Mouse (Mus musculus) hindbrain, embryonic 11.5 days (tissue): ENCODE measurements at regions not wholly inside any gene's neighbourhood (a gene's known extent, or its start where the extent isn't known, plus 50 kb on each side); places are given as distances from the start of the nearest gene placed in this dataset.

ENCODE experiments used
- ATAC-seq: fragments of 200-750 bp; cut with Nextera tagmentation; 2 replicates; pipeline ENCODE4 v1.8.0; 2017; ENCODE audit warnings: mild to moderate bottlenecking, moderate TSS enrichment, moderate library complexity; ENCODE audit not compliant: low FRiP score
- DNase-seq: peaks from one replicate; pipeline ENCODE4 v3.0.0-alpha.2; 2015; ENCODE audit warnings: low spot score
- H3K27ac ChIP-seq: fragments of 300-500 bp; sonication (generic); 2 replicates; pipeline ENCODE4 v1.5.1; 2014; ENCODE audit warnings: mild to moderate bottlenecking, low read depth, low read length
- H3K27me3 ChIP-seq: fragments of 300-500 bp; sonication (generic); 2 replicates; pipeline ENCODE4 v1.6.1; 2014; ENCODE audit warnings: mild to moderate bottlenecking, low read length, moderate library complexity, mixed read lengths; ENCODE audit not compliant: control insufficient read depth, insufficient read depth
- H3K36me3 ChIP-seq: fragments of 300-500 bp; sonication (generic); 2 replicates; pipeline ENCODE4 v1.6.1; 2014; ENCODE audit warnings: mild to moderate bottlenecking, low read length, moderate library complexity, mixed read lengths; ENCODE audit not compliant: control insufficient read depth, insufficient read depth
- H3K4me1 ChIP-seq: fragments of 300-500 bp; sonication (generic); replicated peaks from 2 replicates; pipeline ENCODE4 v1.6.1; 2014; ENCODE audit warnings: low read length, mixed read lengths; ENCODE audit not compliant: control insufficient read depth, insufficient read depth
- H3K4me2 ChIP-seq: fragments of 300-500 bp; sonication (generic); replicated peaks from 2 replicates; pipeline ENCODE4 v1.6.1; 2014; ENCODE audit warnings: mild to moderate bottlenecking, low read depth, low read length
- H3K4me3 ChIP-seq: fragments of 300-500 bp; sonication (generic); 2 replicates; pipeline ENCODE4 v1.5.1; 2014; ENCODE audit warnings: low read depth, low read length
- H3K9ac ChIP-seq: fragments of 300-500 bp; sonication (generic); 2 replicates; pipeline ENCODE4 v1.6.1; 2014; ENCODE audit warnings: low read depth, low read length
- H3K9me3 ChIP-seq: fragments of 300-500 bp; sonication (generic); 2 replicates; pipeline ENCODE4 v1.6.1; 2016; ENCODE audit warnings: low read length; ENCODE audit not compliant: control insufficient read depth
- WGBS: fragments of 180-500 bp; shearing (Covaris S2); extraction: QIAGEN DNeasy Blood & Tissue Kit; methylation state at CpG from one replicate; pipeline ENCODE4 v1.1.7; 2014; 5-methylcytosine and 5-hydroxymethylcytosine counted together

- Histone ChIP-seq H3K27me3 (no peaks in the 10 kb centered on the region), H3K4me3 (no peak overlapping the region), H3K27ac (no peak overlapping the region), H3K4me2 (no peak overlapping the region), H3K36me3 (no peaks in the 10 kb centered on the region), H3K4me1 (no peaks in the 10 kb centered on the region), H3K9ac (no peak overlapping the region), H3K9me3 (no peaks in the 10 kb centered on the region)
- 98% methylated on average over 1 of the region's 1 CpGs for WGBS
- no peak for DNase-seq
- no peak for ATAC-seq
Observed at GRCm38 (mm10) chr15:38402762-38403161, 977.4 kb downstream of the 4930447A16Rik start.

GRCm38 (mm10) chr15:38403760-38404375 lies 978.5 kb downstream of the 4930447A16Rik start:
- Histone ChIP-seq H3K4me1 (no peaks in the 10 kb centered on the region), H3K4me2 (no peak overlapping the region), H3K9me3 (no peaks in the 10 kb centered on the region), H3K9ac (no peak overlapping the region), H3K4me3 (no peak overlapping the region), H3K27ac (no peak overlapping the region), H3K27me3 (no peaks in the 10 kb centered on the region), H3K36me3 (no peaks in the 10 kb centered on the region)
- no peak for DNase-seq
- WGBS: 62% methylated on average over 6 of the region's 6 CpGs
- no peak for ATAC-seq

- WGBS: 44% methylated on average over 13 of the region's 13 CpGs
- no peaks in the 10 kb centered on the region for H3K27me3 ChIP-seq
- H3K4me2 ChIP-seq: no peak overlapping the region
- no peaks in the 10 kb centered on the region for H3K36me3 ChIP-seq
- no peak for ATAC-seq
- H3K27ac ChIP-seq: no peak overlapping the region
- H3K4me3 ChIP-seq: no peak overlapping the region
- no peak for DNase-seq
- H3K9me3 ChIP-seq: no peaks in the 10 kb centered on the region
- no peaks in the 10 kb centered on the region for H3K4me1 ChIP-seq
- H3K9ac ChIP-seq: no peak overlapping the region
Observed at GRCm38 (mm10) chr15:38406114-38406960, 981.0 kb downstream of the 4930447A16Rik start.

DNA sequence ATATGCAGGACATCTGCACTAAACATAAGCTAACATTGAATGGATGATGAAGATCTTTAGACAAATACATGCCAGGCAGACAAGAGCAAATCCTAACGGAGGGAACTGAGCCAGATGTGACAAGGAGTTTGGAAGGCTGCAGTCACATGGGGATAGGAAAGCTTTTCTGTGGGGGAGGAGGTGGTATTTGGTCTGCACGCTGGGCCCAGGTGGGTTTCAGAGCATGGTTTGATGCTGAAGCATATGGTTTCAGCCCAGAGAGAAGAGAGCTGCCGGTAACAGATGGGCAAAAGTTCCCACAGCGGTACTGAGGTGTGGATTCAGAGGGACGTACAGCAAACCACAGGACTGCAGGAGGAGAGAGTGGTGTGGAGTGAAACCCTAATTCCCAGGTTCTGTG lies 982.1 kb downstream of the 4930447A16Rik start:
- Histone ChIP-seq H3K27ac (no peak overlapping the region), H3K27me3 (no peaks in the 10 kb centered on the region), H3K4me2 (no peak overlapping the region), H3K4me3 (no peak overlapping the region), H3K4me1 (no peaks in the 10 kb centered on the region), H3K9me3 (no peaks in the 10 kb centered on the region), H3K9ac (no peak overlapping the region), H3K36me3 (no peaks in the 10 kb centered on the region)
- DNase-seq: no peak
- WGBS: 63% methylated on average over 5 of the region's 5 CpGs
- ATAC-seq: no peak

DNA sequence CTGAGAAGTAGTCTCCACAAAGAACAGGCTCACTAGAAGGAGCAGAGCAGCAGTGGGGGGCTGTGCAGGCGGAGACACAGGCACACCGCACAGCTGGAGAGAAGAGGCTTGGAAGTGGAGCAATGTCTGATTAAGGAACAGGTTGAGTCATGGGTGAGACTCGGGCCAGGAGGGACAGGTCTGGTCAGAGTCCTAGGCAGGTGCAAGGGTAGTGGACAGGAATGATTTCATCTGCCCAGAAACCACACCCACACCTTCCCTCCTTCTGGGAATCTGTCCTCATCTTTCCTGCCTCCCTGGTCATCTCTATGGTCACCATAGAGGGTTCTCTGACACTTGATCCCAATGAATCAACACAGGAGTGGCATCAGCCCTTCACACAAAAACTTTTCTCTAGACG lies 983.8 kb downstream of the 4930447A16Rik start:
- no peak overlapping the region for H3K4me2 ChIP-seq
- WGBS: 81% methylated on average over 4 of the region's 4 CpGs
- H3K27ac ChIP-seq: no peak overlapping the region
- H3K4me1 ChIP-seq: no peaks in the 10 kb centered on the region
- DNase-seq: no peak
- no peak overlapping the region for H3K9ac ChIP-seq
- H3K4me3 ChIP-seq: no peak overlapping the region
- no peak for ATAC-seq
- H3K27me3 ChIP-seq: no peaks in the 10 kb centered on the region
- no peaks in the 10 kb centered on the region for H3K36me3 ChIP-seq
- H3K9me3 ChIP-seq: no peaks in the 10 kb centered on the region

GRCm38 (mm10) chr15:38410462-38410861 lies 985.1 kb downstream of the 4930447A16Rik start:
- H3K9me3 ChIP-seq: no peaks in the 10 kb centered on the region
- 89% methylated on average over 1 of the region's 1 CpGs for WGBS
- H3K4me2 ChIP-seq: no peak overlapping the region
- no peaks in the 10 kb centered on the region for H3K36me3 ChIP-seq
- H3K27me3 ChIP-seq: no peaks in the 10 kb centered on the region
- no peak overlapping the region for H3K4me3 ChIP-seq
- no peak for DNase-seq
- ATAC-seq: no peak
- H3K27ac ChIP-seq: no peak overlapping the region
- no peak overlapping the region for H3K9ac ChIP-seq
- no peaks in the 10 kb centered on the region for H3K4me1 ChIP-seq

DNA sequence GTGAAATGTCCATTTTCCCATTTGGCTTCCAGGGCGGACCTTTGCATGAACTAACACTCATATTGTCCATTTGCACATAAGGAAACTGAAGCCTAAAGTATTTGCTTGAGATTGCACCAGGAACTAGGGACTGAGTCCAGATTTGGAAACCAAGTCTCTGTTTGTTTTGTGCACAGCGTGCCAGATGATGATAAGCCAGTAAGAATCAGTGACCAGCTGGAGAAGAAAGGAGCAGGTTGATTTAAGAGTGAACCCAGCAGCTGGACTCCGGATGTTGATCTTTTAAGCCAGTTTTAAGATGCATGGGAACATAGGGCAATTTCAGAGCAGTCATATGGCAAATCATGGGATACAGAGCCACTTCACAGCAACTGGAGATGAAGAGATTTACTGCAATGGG lies 987.1 kb downstream of the 4930447A16Rik start:
- H3K9ac ChIP-seq: no peak overlapping the region
- H3K36me3 ChIP-seq: no peaks in the 10 kb centered on the region
- H3K4me2 ChIP-seq: no peak overlapping the region
- no peak for ATAC-seq
- no peak for DNase-seq
- H3K9me3 ChIP-seq: no peaks in the 10 kb centered on the region
- no peak overlapping the region for H3K4me3 ChIP-seq
- H3K27me3 ChIP-seq: no peaks in the 10 kb centered on the region
- no peak overlapping the region for H3K27ac ChIP-seq
- no peaks in the 10 kb centered on the region for H3K4me1 ChIP-seq
- 89% methylated on average over 3 of the region's 3 CpGs for WGBS

GRCm38 (mm10) chr15:38413329-38413728 lies 988.0 kb downstream of the 4930447A16Rik start:
- H3K4me3 ChIP-seq: no peak overlapping the region
- 94% methylated on average over 6 of the region's 6 CpGs for WGBS
- H3K4me1 ChIP-seq: no peaks in the 10 kb centered on the region
- ATAC-seq (no peak), DNase-seq (no peak)
- no peak overlapping the region for H3K9ac ChIP-seq
- H3K36me3 ChIP-seq: no peaks in the 10 kb centered on the region
- no peak overlapping the region for H3K27ac ChIP-seq
- H3K4me2 ChIP-seq: no peak overlapping the region
- no peaks in the 10 kb centered on the region for H3K27me3 ChIP-seq
- no peaks in the 10 kb centered on the region for H3K9me3 ChIP-seq
